Mouse (Mus musculus) kidney, embryonic 14.5 days (tissue): ENCODE measurements around the gene Trmt44. TPM values are rescaled to one million over a fixed set of nuclear protein-coding genes. Genes with fewer than 3 reads are reported as not detected.

Experiments used
- ATAC-seq: fragments of 200-750 bp; cut with Nextera tagmentation; 2 replicates; pipeline ENCODE4 v1.8.0; 2017; ENCODE audit warnings: moderate number of reproducible peaks, mild to moderate bottlenecking, moderate TSS enrichment, moderate library complexity; ENCODE audit not compliant: low FRiP score, low TSS enrichment
- H3K27ac ChIP-seq: fragments of 300-500 bp; sonication (generic); 2 replicates; pipeline ENCODE4 v1.5.1; 2014; ENCODE audit warnings: low read depth, mild to moderate bottlenecking, low read length, moderate library complexity, mixed read lengths
- H3K27me3 ChIP-seq: fragments of 300-500 bp; sonication (generic); 2 replicates; pipeline ENCODE4 v1.6.1; 2014; ENCODE audit warnings: mild to moderate bottlenecking, low read length; ENCODE audit not compliant: control insufficient read depth, insufficient read depth
- H3K36me3 ChIP-seq: fragments of 300-500 bp; sonication (generic); 2 replicates; pipeline ENCODE4 v1.6.1; 2014; ENCODE audit warnings: low read length, mixed read lengths; ENCODE audit not compliant: control insufficient read depth, insufficient read depth
- H3K4me1 ChIP-seq: fragments of 300-500 bp; sonication (generic); 2 replicates; pipeline ENCODE4 v1.6.1; 2014; ENCODE audit warnings: low read length, mixed read lengths; ENCODE audit not compliant: control insufficient read depth, insufficient read depth
- H3K4me2 ChIP-seq: fragments of 300-500 bp; sonication (generic); replicated peaks from 2 replicates; pipeline ENCODE4 v1.6.1; 2014; ENCODE audit warnings: low read depth, mild to moderate bottlenecking, low read length
- H3K4me3 ChIP-seq: fragments of 300-500 bp; sonication (generic); 2 replicates; pipeline ENCODE4 v1.5.1; 2014; ENCODE audit warnings: mild to moderate bottlenecking, low read length
- H3K9ac ChIP-seq: fragments of 300-500 bp; sonication (generic); 2 replicates; pipeline ENCODE4 v1.6.1; 2014; ENCODE audit warnings: low read depth, mild to moderate bottlenecking, low read length, moderate library complexity
- H3K9me3 ChIP-seq: fragments of 300-500 bp; sonication (generic); 2 replicates; pipeline ENCODE4 v1.6.1; 2016; ENCODE audit warnings: low read length; ENCODE audit not compliant: control insufficient read depth
- WGBS: fragments of 180-500 bp; shearing (Covaris S2); extraction: QIAGEN DNeasy Blood & Tissue Kit; methylation state at CpG from one replicate; pipeline ENCODE4 v1.1.7; 2014; 5-methylcytosine and 5-hydroxymethylcytosine counted together
- polyA plus RNA-seq: library from polyadenylated mRNA; unstranded; fragments of >200 nt; fragmentation: Nextera tagmentation; extraction: Ambion mirVana; gene quantifications from 2 replicates; pipeline ENCODE4 v1.2.1, GENCODE M21; 2014

Gene Trmt44
- polyA plus RNA-seq, 1 experiment from 2014 or later, result 10.2 TPM

GRCm38 (mm10) chr5:35539576-35539975 is 35.3 kb downstream of the Trmt44 start:
- Histone ChIP-seq H3K27ac (no peak overlapping the region), H3K9ac (no peak overlapping the region), H3K36me3 (no peaks in the 10 kb centered on the region), H3K27me3 (no peaks in the 10 kb centered on the region), H3K4me1 (peaks cover 7% of the 10 kb centered on the region; the same call in 1 of the 2 replicates), H3K4me3 (no peak overlapping the region), H3K4me2 (no peak overlapping the region), H3K9me3 (no peaks in the 10 kb centered on the region)
- WGBS, result 43% methylated on average over 4 of the region's 4 CpGs
- no peak for ATAC-seq

- Histone ChIP-seq H3K4me2 (no peak overlapping the region), H3K9me3 (no peaks in the 10 kb centered on the region), H3K9ac (no peak overlapping the region), H3K27me3 (no peaks in the 10 kb centered on the region), H3K27ac (no peak overlapping the region), H3K4me3 (no peak overlapping the region), H3K4me1 (peaks cover 7% of the 10 kb centered on the region; the same call in 1 of the 2 replicates), H3K36me3 (no peaks in the 10 kb centered on the region)
- no peak for ATAC-seq
- WGBS, result 91% methylated on average over 3 of the region's 3 CpGs
Observed at GRCm38 (mm10) chr5:35538022-35538421, 36.8 kb downstream of the Trmt44 start.

DNA sequence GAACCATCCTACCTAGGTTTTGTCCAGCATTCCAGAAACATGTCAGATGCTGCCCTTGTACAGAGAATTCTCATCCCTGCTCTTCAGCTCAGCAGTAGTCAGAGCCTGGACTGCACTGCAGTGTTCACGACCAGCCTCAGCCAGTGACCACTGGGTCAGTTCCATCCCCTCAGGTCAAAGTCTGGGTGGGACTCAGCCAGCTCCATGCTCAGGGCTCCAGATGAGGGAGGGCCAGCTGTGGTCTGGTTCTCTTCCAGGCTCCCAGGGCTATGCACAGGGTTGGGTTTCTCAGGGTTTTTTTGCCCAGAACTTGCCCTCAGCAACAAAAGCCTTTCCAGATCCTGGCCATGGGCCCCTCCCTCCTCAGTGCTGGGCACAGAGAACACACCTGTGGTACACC is 37.4 kb downstream of the Trmt44 start:
- Histone ChIP-seq H3K27ac (no peak overlapping the region), H3K4me2 (no peak overlapping the region), H3K27me3 (no peaks in the 10 kb centered on the region), H3K9me3 (no peaks in the 10 kb centered on the region), H3K36me3 (no peaks in the 10 kb centered on the region), H3K9ac (no peak overlapping the region), H3K4me3 (no peak overlapping the region), H3K4me1 (peaks cover 7% of the 10 kb centered on the region; the same call in 1 of the 2 replicates)
- WGBS, result 57% methylated on average over 1 of the region's 1 CpGs
- no peak for ATAC-seq

DNA sequence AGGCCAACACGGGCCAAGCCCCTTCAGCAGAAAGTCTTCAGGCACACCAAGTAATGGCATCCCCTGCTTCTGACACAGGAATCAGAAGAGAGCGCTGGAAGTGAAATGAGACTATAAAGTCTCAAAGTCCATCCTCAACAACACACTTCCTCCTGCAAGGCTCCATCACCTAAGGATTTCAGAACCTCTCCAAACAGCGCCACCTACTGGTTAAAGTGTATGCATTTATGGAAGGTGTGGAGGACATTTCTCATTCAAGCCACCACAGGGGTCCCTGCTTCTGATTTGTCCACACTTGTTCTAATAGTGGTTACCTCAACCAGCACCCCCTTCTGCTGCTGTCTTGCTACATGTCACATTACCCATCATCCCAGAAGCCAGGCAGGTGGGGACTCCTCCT is 38.6 kb downstream of the Trmt44 start:
- 68% methylated on average over 3 of the region's 3 CpGs for WGBS
- Histone ChIP-seq H3K36me3 (no peaks in the 10 kb centered on the region), H3K27me3 (no peaks in the 10 kb centered on the region), H3K4me1 (peaks cover 7% of the 10 kb centered on the region; the same call in 1 of the 2 replicates), H3K4me3 (no peak overlapping the region), H3K9me3 (no peaks in the 10 kb centered on the region), H3K27ac (no peak overlapping the region), H3K9ac (no peak overlapping the region), H3K4me2 (no peak overlapping the region)
- ATAC-seq, result no peak

DNA sequence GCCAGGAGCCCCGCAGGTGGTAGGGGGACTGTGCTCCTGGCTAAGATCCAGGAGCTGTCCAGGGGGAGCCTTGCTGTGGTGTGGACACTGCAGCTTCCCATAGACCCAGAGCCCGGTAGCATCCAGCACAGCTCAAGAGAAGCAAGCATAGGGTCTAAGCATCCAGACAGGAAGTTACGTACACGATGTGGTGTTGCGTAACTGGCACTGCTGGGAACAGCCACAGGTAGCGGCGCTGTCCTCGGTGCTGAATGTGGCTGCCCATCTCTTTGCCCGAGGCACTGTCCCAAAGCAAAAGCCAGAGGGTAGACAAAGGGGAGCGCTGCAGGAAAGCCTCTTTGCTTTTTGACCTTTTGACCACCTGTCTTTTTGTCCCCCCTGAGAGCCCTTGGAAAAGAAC is 43.3 kb downstream of the Trmt44 start:
- whole genome bisulfite sequencing, result 19% methylated on average over 10 of the region's 10 CpGs
- Histone ChIP-seq H3K27ac (no peak overlapping the region), H3K9ac (no peak overlapping the region), H3K9me3 (no peaks in the 10 kb centered on the region), H3K4me3 (no peak overlapping the region), H3K4me1 (no peaks in the 10 kb centered on the region), H3K4me2 (no peak overlapping the region), H3K27me3 (no peaks in the 10 kb centered on the region), H3K36me3 (no peaks in the 10 kb centered on the region)
- no peak for ATAC-seq

- H3K36me3 ChIP-seq, result no peaks in the 10 kb centered on the region
- no peak overlapping the region for H3K27ac ChIP-seq
- no peak overlapping the region for H3K4me2 ChIP-seq
- 14% methylated on average over 4 of the region's 4 CpGs for WGBS
- H3K27me3 ChIP-seq, result no peaks in the 10 kb centered on the region; the same call in 1 of the 2 replicates
- H3K9me3 ChIP-seq, result no peaks in the 10 kb centered on the region
- ATAC-seq, result no peak
- H3K4me3 ChIP-seq, result no peak overlapping the region
- H3K9ac ChIP-seq, result no peak overlapping the region
- H3K4me1 ChIP-seq, result peaks cover 9% of the 10 kb centered on the region; the same call in 1 of the 2 replicates
Observed at GRCm38 (mm10) chr5:35530442-35530841, 44.4 kb downstream of the Trmt44 start.

- H3K27ac ChIP-seq, result no peak within 1 kb of the TSS; the same call in 1 of the 2 replicates
- 2% methylated on average over 29 of the region's 29 CpGs for WGBS
- ATAC-seq, result peak; percentile 81
Observed at GRCm38 (mm10) chr5:35525469-35526123, 49.3 kb downstream of the Trmt44 start, which contains the start of gene Cpz. Gene Cpz (minus strand): TSS chr5:35525698.

DNA sequence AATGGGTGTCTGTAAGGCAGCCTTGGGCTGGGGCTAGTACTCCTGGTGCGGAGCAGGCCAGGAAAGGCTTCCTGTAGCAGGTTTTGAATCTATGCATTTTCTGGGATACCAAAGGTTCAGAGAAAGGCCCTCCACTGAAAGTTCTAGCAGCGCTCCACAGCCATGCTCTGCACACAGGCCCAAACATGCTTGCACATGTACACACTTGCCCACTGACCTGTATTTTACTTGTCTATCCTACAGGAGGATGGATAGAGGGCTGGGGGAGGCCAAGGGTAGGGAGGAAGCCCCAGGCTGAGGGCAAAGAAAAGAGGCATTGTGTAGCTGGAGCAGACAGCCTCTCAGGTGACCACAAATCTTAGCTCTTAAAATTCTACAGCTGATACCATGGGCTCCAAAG is 50.5 kb downstream of the Trmt44 start:
- H3K9me3 ChIP-seq, result no peaks in the 10 kb centered on the region
- H3K36me3 ChIP-seq, result no peaks in the 10 kb centered on the region
- peaks cover 16% of the 10 kb centered on the region for H3K4me1 ChIP-seq
- WGBS, result 72% methylated on average over 2 of the region's 2 CpGs
- no peak for ATAC-seq
- H3K4me3 ChIP-seq, result no peak overlapping the region
- H3K9ac ChIP-seq, result no peak overlapping the region
- H3K4me2 ChIP-seq, result no peak overlapping the region; the same call in 1 of the 2 replicates
- H3K27me3 ChIP-seq, result peaks cover 14% of the 10 kb centered on the region; the same call in 1 of the 2 replicates
- H3K27ac ChIP-seq, result no peak overlapping the region

More at GRCm38 (mm10) chr5:35525469-35526123, 49.3 kb downstream of the Trmt44 start, which contains the start of gene Cpz:
- Histone ChIP-seq H3K9ac (peak within 1 kb of the TSS; percentile 25; the same call in 1 of the 2 replicates), H3K36me3 (no peaks in the 10 kb centered on the region), H3K4me2 (peak within 1 kb of the TSS; percentile 51), H3K4me3 (peak within 1 kb of the TSS; percentile 30), H3K4me1 (peaks cover 16% of the 10 kb centered on the region), H3K27me3 (peaks cover 14% of the 10 kb centered on the region; the same call in 1 of the 2 replicates), H3K9me3 (no peaks in the 10 kb centered on the region)

DNA sequence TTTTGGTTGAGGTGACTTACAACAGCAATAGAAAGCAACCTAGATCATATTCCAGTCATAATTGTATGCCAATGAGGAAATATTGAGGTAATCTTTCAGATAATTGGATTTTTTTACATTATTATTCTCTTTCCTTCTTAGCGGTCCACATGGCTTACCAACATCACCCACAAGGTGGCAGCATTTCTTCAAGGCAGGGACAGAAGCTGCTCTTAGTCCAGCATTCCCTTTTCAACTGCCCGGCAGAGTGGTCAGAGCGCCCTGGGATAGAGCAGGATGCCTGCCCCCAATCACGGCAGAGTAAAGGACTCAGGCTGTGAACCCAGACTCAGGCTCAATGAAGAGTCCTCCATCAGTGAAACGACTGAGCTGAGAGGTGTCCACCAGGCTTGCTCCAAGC is 51.1 kb downstream of the Trmt44 start:
- Histone ChIP-seq H3K9me3 (no peaks in the 10 kb centered on the region), H3K4me3 (no peak overlapping the region), H3K4me2 (no peak overlapping the region), H3K27ac (no peak overlapping the region), H3K9ac (no peak overlapping the region), H3K27me3 (peaks cover 14% of the 10 kb centered on the region; the same call in 1 of the 2 replicates), H3K36me3 (no peaks in the 10 kb centered on the region), H3K4me1 (peaks cover 16% of the 10 kb centered on the region)
- 0 out of 2 replicates have a peak, but pooled peaks have one; percentile 30 for ATAC-seq
- 2% methylated on average over 5 of the region's 5 CpGs for WGBS
